Mouse (Mus musculus) hindbrain, embryonic 16.5 days (tissue): ENCODE data around the gene Prpf3. TPM values are rescaled to one million over a fixed set of nuclear protein-coding genes. Genes with fewer than 3 reads are reported as not detected.
"Not testable (repeated sequence)": the region's sequence is repeated elsewhere in the genome, so short reads cannot be mapped to it uniquely, and the experiment has no call there.

Source experiments
- ATAC-seq: fragments of 200-750 bp; cut with Nextera tagmentation; 2 replicates; pipeline ENCODE4 v1.8.0; 2017; ENCODE audit warnings: moderate TSS enrichment, moderate library complexity
- H3K27ac ChIP-seq: fragments of 300-500 bp; sonication (generic); 2 replicates; pipeline ENCODE4 v1.5.1; 2014; ENCODE audit warnings: low read depth, mild to moderate bottlenecking, control low read depth, low read length, moderate library complexity
- H3K27me3 ChIP-seq: fragments of 300-500 bp; sonication (generic); replicated peaks from 2 replicates; pipeline ENCODE4 v1.6.1; 2014; ENCODE audit warnings: low read length; ENCODE audit not compliant: control insufficient read depth, insufficient read depth
- H3K36me3 ChIP-seq: fragments of 300-500 bp; sonication (generic); 2 replicates; pipeline ENCODE4 v1.6.1; 2014; ENCODE audit warnings: mild to moderate bottlenecking, low read length, moderate library complexity, mixed read lengths; ENCODE audit not compliant: control insufficient read depth, insufficient read depth
- H3K4me1 ChIP-seq: fragments of 300-500 bp; sonication (generic); 2 replicates; pipeline ENCODE4 v1.6.1; 2014; ENCODE audit warnings: low read depth, low read length; ENCODE audit not compliant: control insufficient read depth, insufficient read depth
- H3K4me2 ChIP-seq: fragments of 300-500 bp; sonication (generic); 2 replicates; pipeline ENCODE4 v1.6.1; 2014; ENCODE audit warnings: mild to moderate bottlenecking, low read length, control low read depth, moderate library complexity
- H3K4me3 ChIP-seq: fragments of 300-500 bp; sonication (generic); 2 replicates; pipeline ENCODE4 v1.5.1; 2014; ENCODE audit warnings: mild to moderate bottlenecking, low read length, control low read depth, moderate library complexity
- H3K9ac ChIP-seq: fragments of 300-500 bp; sonication (generic); 2 replicates; pipeline ENCODE4 v1.6.1; 2014; ENCODE audit warnings: low read depth, mild to moderate bottlenecking, control low read depth, low read length, moderate library complexity
- H3K9me3 ChIP-seq: fragments of 300-500 bp; sonication (generic); 2 replicates; pipeline ENCODE4 v1.6.1; 2014; ENCODE audit warnings: mild to moderate bottlenecking, low read length, moderate library complexity; ENCODE audit not compliant: control insufficient read depth
- WGBS: fragments of 180-500 bp; shearing (Covaris S2); extraction: QIAGEN DNeasy Blood & Tissue Kit; methylation state at CpG from one replicate; pipeline ENCODE4 v1.1.7; 2014; 5-methylcytosine and 5-hydroxymethylcytosine counted together
- polyA plus RNA-seq: library from polyadenylated mRNA; unstranded; fragments of >200 nt; fragmentation: Nextera tagmentation; extraction: Ambion mirVana; gene quantifications from 2 replicates; pipeline ENCODE4 v1.2.1, GENCODE M21; 2015

The Prpf3 gene
- polyA plus RNA-seq, 1 experiment from 2014 or later: 30.8 TPM

GRCm38 (mm10) chr3:95816681-95817080 lies 39.0 kb downstream of the Prpf3 start:
- Histone ChIP-seq H3K4me3 (peak overlapping the region; percentile 14), H3K9ac (no peak overlapping the region), H3K4me1 (peaks cover 22% of the 10 kb centered on the region), H3K27ac (no peak overlapping the region), H3K9me3 (no peaks in the 10 kb centered on the region), H3K27me3 (no peaks in the 10 kb centered on the region), H3K4me2 (peak overlapping the region; percentile 49), H3K36me3 (no peaks in the 10 kb centered on the region)
- no peak for ATAC-seq
- 92% methylated on average over 3 of the region's 3 CpGs for WGBS

- H3K9ac ChIP-seq: no peak overlapping the region
- ATAC-seq: no peak
- H3K36me3 ChIP-seq: 0 out of 2 replicates have a peak, but pooled peaks cover 2% of the 10 kb centered on the region
Observed at GRCm38 (mm10) chr3:95808384-95808783, 47.3 kb downstream of the Prpf3 start.

GRCm38 (mm10) chr3:95807630-95808029 lies 48.1 kb downstream of the Prpf3 start:
- 97% methylated on average over 3 of the region's 6 CpGs for WGBS
- not testable (repeated sequence) for H3K4me1 ChIP-seq, H3K27me3 ChIP-seq, H3K36me3 ChIP-seq, H3K4me2 ChIP-seq, ATAC-seq, H3K27ac ChIP-seq, H3K4me3 ChIP-seq, H3K9me3 ChIP-seq, H3K9ac ChIP-seq

More at GRCm38 (mm10) chr3:95808384-95808783, 47.3 kb downstream of the Prpf3 start:
- WGBS: 55% methylated on average over 2 of the region's 2 CpGs
- H3K4me1 ChIP-seq: no peaks in the 10 kb centered on the region
- H3K27me3 ChIP-seq: no peaks in the 10 kb centered on the region
- H3K4me2 ChIP-seq: no peak overlapping the region
- H3K27ac ChIP-seq: no peak overlapping the region
- no peaks in the 10 kb centered on the region for H3K9me3 ChIP-seq
- H3K4me3 ChIP-seq: no peak overlapping the region

GRCm38 (mm10) chr3:95806677-95807076 lies 49.0 kb downstream of the Prpf3 start:
- H3K4me3 ChIP-seq: no peak overlapping the region
- H3K4me2 ChIP-seq: no peak overlapping the region
- no peak overlapping the region for H3K9ac ChIP-seq
- WGBS: 83% methylated on average over 1 of the region's 1 CpGs
- H3K9me3 ChIP-seq: no peaks in the 10 kb centered on the region
- H3K4me1 ChIP-seq: no peaks in the 10 kb centered on the region
- no peak for ATAC-seq
- H3K27ac ChIP-seq: no peak overlapping the region
- no peaks in the 10 kb centered on the region for H3K27me3 ChIP-seq
- H3K36me3 ChIP-seq: 0 out of 2 replicates have a peak, but pooled peaks cover 2% of the 10 kb centered on the region

- Histone ChIP-seq H3K9ac (no peak overlapping the region), H3K36me3 (0 out of 2 replicates have a peak, but pooled peaks cover 2% of the 10 kb centered on the region), H3K9me3 (no peaks in the 10 kb centered on the region), H3K4me2 (no peak overlapping the region), H3K4me3 (no peak overlapping the region), H3K27me3 (no peaks in the 10 kb centered on the region), H3K4me1 (no peaks in the 10 kb centered on the region), H3K27ac (no peak overlapping the region)
- 98% methylated on average over 4 of the region's 4 CpGs for WGBS
- no peak for ATAC-seq
Observed at GRCm38 (mm10) chr3:95803851-95804250, 51.8 kb downstream of the Prpf3 start.

- Histone ChIP-seq H3K36me3 (no peaks in the 10 kb centered on the region), H3K9ac (no peak overlapping the region), H3K27me3 (no peaks in the 10 kb centered on the region), H3K4me1 (no peaks in the 10 kb centered on the region), H3K27ac (no peak overlapping the region), H3K9me3 (no peaks in the 10 kb centered on the region), H3K4me2 (no peak overlapping the region), H3K4me3 (no peak overlapping the region)
- no peak for ATAC-seq
- WGBS: 90% methylated on average over 4 of the region's 4 CpGs
Observed at GRCm38 (mm10) chr3:95798756-95799155, 56.9 kb downstream of the Prpf3 start.

- H3K4me3 ChIP-seq: no peak overlapping the region
- no peaks in the 10 kb centered on the region for H3K27me3 ChIP-seq
- no peaks in the 10 kb centered on the region for H3K9me3 ChIP-seq
- ATAC-seq: no peak
- H3K36me3 ChIP-seq: no peaks in the 10 kb centered on the region
- H3K4me2 ChIP-seq: no peak overlapping the region
- no peak overlapping the region for H3K27ac ChIP-seq
- no peaks in the 10 kb centered on the region for H3K4me1 ChIP-seq
- H3K9ac ChIP-seq: no peak overlapping the region
- 88% methylated on average over 1 of the region's 1 CpGs for WGBS
Observed at GRCm38 (mm10) chr3:95794299-95794698, 61.4 kb downstream of the Prpf3 start.

- Histone ChIP-seq H3K27me3 (no peaks in the 10 kb centered on the region), H3K27ac (no peak overlapping the region), H3K4me3 (no peak overlapping the region), H3K9me3 (no peaks in the 10 kb centered on the region), H3K4me1 (no peaks in the 10 kb centered on the region), H3K36me3 (no peaks in the 10 kb centered on the region), H3K9ac (no peak overlapping the region), H3K4me2 (no peak overlapping the region)
- ATAC-seq: no peak
- WGBS: 89% methylated on average over 2 of the region's 2 CpGs
Observed at GRCm38 (mm10) chr3:95793662-95794061, 62.0 kb downstream of the Prpf3 start.

GRCm38 (mm10) chr3:95785501-95785900 lies 70.2 kb downstream of the Prpf3 start:
- 84% methylated on average over 4 of the region's 4 CpGs for WGBS
- Histone ChIP-seq H3K4me2 (no peak overlapping the region), H3K4me1 (no peaks in the 10 kb centered on the region), H3K9me3 (no peaks in the 10 kb centered on the region), H3K36me3 (peaks cover 35% of the 10 kb centered on the region), H3K9ac (no peak overlapping the region), H3K27ac (no peak overlapping the region), H3K27me3 (no peaks in the 10 kb centered on the region), H3K4me3 (no peak overlapping the region)
- ATAC-seq: no peak
